Mouse (Mus musculus): ENCODE measurements around the gene Pagr1b.

Pagr1b gene

GRCm38 (mm10) chr7:127003620-127004019, 12.7 kb downstream of the Pagr1b start:
- DNase-seq (ENCODE audit: low read depth, low spot score), result peak; percentile 62

GRCm38 (mm10) chr7:126999568-126999967, 16.7 kb downstream of the Pagr1b start:
- no peak for DNase-seq (ENCODE audit: low read depth, low spot score)

- DNase-seq (ENCODE audit: low read depth, low spot score), result peak; percentile 61
Measured at GRCm38 (mm10) chr7:126996449-126996848, 19.8 kb downstream of the Pagr1b start.

- peak; percentile 56 for DNase-seq (ENCODE audit: low read depth, low spot score)
Measured at GRCm38 (mm10) chr7:126988816-126989215, 27.5 kb downstream of the Pagr1b start.

DNA sequence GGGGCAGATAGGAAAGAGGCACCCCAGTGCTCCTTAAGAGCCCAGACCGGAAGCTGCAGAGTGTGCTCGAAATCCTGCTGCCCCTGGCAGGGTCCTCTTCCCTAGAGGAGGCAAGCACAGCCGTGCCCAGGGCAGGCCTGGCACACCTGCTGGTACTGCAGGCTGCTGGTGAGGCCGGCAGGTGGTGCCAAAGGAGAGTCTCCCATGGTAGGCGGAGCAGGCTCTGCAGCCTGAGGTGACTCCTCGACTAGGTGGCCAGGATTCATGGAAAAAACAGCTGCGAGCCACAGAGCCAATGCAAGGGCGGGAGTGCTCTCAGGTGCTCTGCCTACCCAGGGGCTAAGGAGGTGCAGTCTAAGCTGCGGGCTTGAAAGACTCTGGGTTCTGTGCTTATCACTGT, 30.0 kb downstream of the Pagr1b start:
- DNase-seq (ENCODE audit: low read depth, low spot score), result peak; percentile 53

GRCm38 (mm10) chr7:126984667-126985444, 31.4 kb downstream of the Pagr1b start:
- no peak for DNase-seq (ENCODE audit: low read depth, low spot score)

DNA sequence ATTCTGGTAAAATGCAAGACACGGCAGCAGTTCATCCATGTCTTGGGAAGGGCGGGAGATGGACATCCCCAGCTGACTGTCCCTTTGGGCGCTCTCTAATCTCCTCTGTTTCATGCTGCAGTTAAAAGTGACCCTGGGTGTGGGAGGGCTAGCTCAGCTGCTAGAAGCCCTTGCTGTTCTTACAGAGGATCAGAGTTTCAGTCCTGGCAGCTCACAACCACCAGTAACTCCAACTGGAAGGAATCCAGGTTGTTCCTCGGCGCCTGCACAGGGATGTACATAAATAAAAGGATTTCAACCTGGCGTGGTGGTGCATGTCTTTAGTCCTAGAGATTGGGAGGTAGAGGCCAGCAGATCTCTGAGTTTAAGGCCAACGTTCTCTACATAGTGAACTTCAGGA, 33.2 kb downstream of the Pagr1b start:
- no peak for DNase-seq (ENCODE audit: low read depth, low spot score)

DNA sequence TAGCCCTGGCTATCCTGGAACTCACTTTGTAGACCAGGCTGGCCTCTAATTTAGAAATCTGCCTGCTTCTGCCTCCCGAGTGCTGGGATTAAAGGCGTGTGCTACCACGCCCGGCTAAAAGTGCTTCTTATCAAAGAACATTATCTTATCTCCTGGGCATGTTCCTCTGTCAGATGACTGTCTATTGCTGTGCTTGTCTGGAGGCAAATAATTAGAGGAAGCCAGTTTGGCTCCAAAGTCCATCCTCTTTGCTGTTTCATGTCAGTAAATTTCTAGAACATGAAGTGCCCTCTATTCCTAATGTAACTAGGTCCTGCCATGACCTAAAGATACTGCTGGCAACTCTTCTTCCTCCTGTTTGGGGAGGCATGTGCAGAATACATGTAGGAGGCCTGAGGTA, 34.2 kb downstream of the Pagr1b start:
- no peak for DNase-seq (ENCODE audit: low read depth, low spot score)

- DNase-seq (ENCODE audit: low read depth, low spot score), result no peak
Measured at GRCm38 (mm10) chr7:126981601-126982000, 34.7 kb downstream of the Pagr1b start.

DNA sequence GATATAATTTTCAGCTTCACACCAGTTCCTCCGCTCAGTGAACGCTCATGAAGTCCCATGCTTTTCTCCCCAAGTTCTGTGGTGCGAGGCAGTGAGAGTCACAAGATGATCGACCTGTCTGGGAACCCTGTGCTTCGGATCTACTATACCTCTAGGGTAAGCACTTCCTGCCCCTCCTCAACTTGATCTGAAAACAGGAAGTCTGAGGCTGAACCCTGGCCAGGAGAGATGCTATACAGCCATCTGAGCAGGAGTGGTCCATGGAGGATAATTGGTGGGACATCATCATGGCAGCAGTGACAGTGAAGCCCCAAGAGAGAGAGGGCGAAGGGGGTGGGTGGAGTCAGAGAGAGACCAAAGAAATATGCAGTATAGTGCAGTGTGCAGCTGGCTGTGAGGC, 37.4 kb downstream of the Pagr1b start:
- no peak for DNase-seq (ENCODE audit: low read depth, low spot score)

- peak; percentile 59 for DNase-seq (ENCODE audit: low read depth, low spot score)
Measured at GRCm38 (mm10) chr7:126976878-126977459, 39.3 kb downstream of the Pagr1b start.

DNA sequence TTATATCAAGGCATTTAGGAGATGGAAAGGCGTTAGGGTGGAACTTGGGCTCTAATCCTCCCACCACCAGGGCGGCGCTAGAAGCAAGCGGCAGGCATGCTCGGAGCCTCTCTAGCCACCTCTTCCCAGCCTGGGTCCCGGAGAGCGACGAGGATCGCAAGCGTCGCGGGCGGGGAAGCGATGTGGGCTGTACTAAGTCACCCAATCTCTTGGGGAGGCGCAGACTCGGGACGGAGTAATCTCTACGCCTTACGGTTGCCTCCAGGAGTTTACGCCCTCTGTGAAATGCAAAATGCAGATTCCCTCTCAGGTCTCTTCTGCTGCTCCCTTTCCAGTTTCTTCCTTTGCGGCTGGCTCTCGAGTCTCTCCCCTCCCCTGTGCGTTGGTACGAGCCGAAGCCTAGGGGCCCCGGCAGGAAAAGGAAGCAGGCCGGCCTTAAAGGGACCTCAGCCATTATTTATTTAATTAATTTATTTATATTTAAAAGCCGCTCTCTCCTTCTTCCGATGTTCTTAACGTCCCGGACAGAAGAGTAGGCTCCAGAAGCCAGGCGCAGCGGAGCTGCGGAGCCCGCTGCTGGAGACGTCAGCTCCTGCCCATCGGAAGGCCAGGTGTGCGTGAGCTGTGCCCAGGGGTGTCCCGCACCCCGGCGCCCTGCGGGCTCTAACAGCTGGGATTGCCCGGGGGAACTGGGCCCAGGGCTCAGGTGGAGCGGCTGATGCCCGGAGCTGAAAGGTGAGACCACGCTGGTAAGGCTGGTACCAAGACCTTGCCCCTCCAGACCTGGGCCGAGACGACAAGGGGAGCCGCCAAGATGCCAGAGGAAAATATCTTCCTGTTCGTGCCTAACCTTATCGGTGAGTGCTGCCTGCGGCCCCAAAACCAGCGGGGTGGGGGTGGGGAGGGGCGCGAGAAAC, 40.1 kb downstream of the Pagr1b start, which contains the start of gene Cdiptos:
Gene Cdiptos (minus strand): TSS at position 149 of the 917 bp plus-strand sequence.
- DNase-seq (ENCODE audit: low read depth, low spot score), result peak; percentile 99

GRCm38 (mm10) chr7:126975893-126975949, 40.6 kb downstream of the Pagr1b start, which contains the start of gene Cdipt:
TSS of gene Cdipt (plus strand) at chr7:126975914.
- no peak for DNase-seq (ENCODE audit: low read depth, low spot score)

- no peak for DNase-seq (ENCODE audit: low read depth, low spot score)
Measured at GRCm38 (mm10) chr7:126975493-126975892, 40.8 kb downstream of the Pagr1b start.

DNA sequence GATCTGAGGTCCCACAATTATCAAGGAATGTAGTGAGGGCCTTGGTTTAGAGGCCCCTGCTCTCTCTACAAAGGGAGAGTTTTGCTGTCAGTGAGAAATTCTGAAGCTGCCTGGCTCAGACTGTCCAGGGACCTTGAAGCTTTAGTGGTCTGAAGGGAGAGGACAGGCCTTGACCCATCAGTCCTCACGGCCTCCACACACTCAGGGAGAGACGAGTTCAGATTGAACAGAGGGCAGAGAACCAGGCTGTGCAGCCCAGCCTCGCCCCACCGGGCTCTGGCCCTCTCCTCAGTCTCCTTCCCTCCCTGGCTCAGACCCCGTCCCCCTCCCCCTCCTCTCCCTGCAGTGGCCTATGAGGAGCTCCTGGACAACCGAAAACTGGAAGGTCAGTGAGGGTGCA, 48.9 kb downstream of the Pagr1b start:
- no peak for DNase-seq (ENCODE audit: low read depth, low spot score)

- no peak for DNase-seq (ENCODE audit: low read depth, low spot score)
Measured at GRCm38 (mm10) chr7:126965568-126965967, 50.7 kb downstream of the Pagr1b start.

- DNase-seq (ENCODE audit: low read depth, low spot score), result peak; percentile 67
Measured at GRCm38 (mm10) chr7:126963548-126964286, 52.6 kb downstream of the Pagr1b start.

GRCm38 (mm10) chr7:126961965-126962364, 54.3 kb downstream of the Pagr1b start:
- DNase-seq (ENCODE audit: low read depth, low spot score), result no peak

DNA sequence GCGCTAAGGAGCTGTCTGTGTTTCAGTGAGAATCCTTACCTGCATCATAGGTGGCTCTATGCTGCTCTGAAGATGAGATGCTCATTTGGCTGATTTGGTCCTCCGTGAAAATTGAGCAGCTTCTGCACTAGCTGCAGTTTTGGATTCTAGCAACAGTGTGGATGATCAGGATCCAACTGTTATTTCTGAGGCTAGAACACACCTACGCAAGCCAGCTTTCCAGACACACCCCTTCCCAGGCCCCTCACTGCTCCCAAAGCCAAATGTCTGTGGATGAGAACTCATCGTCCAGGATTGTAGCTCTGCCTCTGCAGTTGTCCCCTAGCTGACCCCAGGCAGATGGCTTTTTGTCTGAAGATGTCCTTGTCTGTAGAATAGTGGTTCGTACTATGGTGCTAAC, 55.2 kb downstream of the Pagr1b start:
- no peak for DNase-seq (ENCODE audit: low read depth, low spot score)

- no peak for DNase-seq (ENCODE audit: low read depth, low spot score)
Measured at GRCm38 (mm10) chr7:126959780-126960179, 56.5 kb downstream of the Pagr1b start.

GRCm38 (mm10) chr7:126955125-126955524, 61.2 kb downstream of the Pagr1b start:
- DNase-seq (ENCODE audit: low read depth, low spot score), result no peak

GRCm38 (mm10) chr7:126952646-126953045, 63.6 kb downstream of the Pagr1b start:
- no peak for DNase-seq (ENCODE audit: low read depth, low spot score)

Data from ZHBTc4 (cell line).